In genomic region chr10:91208461-91208860, GRCm38 (mm10) we compare ENCODE assay signal across 10 mouse cellular contexts. TPM values are rescaled to one million over a fixed set of nuclear protein-coding genes. Genes with fewer than 3 reads are reported as not detected.
DNase-seq lines count a peak whose midpoint lies in the region; ATAC-seq and TF ChIP-seq lines count a peak whose summit lies in the region.
"Had no signal": no experiment of that assay in that cellular context is flagged by ENCODE, and none has a peak within 500 bp of the region (broad histone marks: within the 10 kb centered on the region; RNA-seq: fewer than 3 reads in every experiment).

No protein-coding gene starts in this region.

- 38% methylated on average over 9 of the region's 9 CpGs for WGBS in embryonic facial prominence, embryonic 15.5 days

- H3K4me1 ChIP-seq in embryonic facial prominence, embryonic 15.5 days: peaks cover 18% of the 10 kb centered on the region

- no peaks in the 10 kb centered on the region for H3K27me3 ChIP-seq in embryonic facial prominence, embryonic 15.5 days

- no peak overlapping the region for H3K27ac ChIP-seq in gastrocnemius, adult 2 months
- H3K27ac ChIP-seq in embryonic facial prominence, embryonic 15.5 days (replicated peaks): peak overlapping the region; percentile 78

- intact Hi-C loops in gastrocnemius, adult 2 months (cut with DNase I): no loop called here
- intact Hi-C loops in gastrocnemius, postnatal 36 days (cut with DNase I): no loop called here

- H3K4me3 ChIP-seq in gastrocnemius, adult 2 months: no peak overlapping the region
- no peak overlapping the region for H3K4me3 ChIP-seq in embryonic facial prominence, embryonic 15.5 days (replicated peaks)

- ATAC-seq in embryonic facial prominence, embryonic 15.5 days (ENCODE audit: insufficient number of reproducible peaks, low FRiP score, low TSS enrichment, low read depth): no peak; the same call in 1 of the 2 replicates
- ATAC-seq: inflammation-experienced regulatory T-cells, adult 6 months had no signal

- H3K36me3 ChIP-seq in embryonic facial prominence, embryonic 15.5 days: no peaks in the 10 kb centered on the region

- no peak for TF ChIP-seq CTCF in gastrocnemius, adult 2 months (IDR thresholded peaks at IDR 0.05)

- H3K4me2 ChIP-seq in embryonic facial prominence, embryonic 15.5 days (replicated peaks): 0 out of 2 replicates have a peak overlapping the region, but pooled peaks have one; percentile 17

- H3K9me3 ChIP-seq in embryonic facial prominence, embryonic 15.5 days (replicated peaks): no peaks in the 10 kb centered on the region

- DNase-seq in gastrocnemius, adult 2 months: peak; percentile 49
- DNase-seq in gastrocnemius, postnatal 36 days: no peak
- DNase-seq in NIH3T3 (ENCODE audit: low read depth): peak; percentile 56
- DNase-seq in heart, postnatal 4 days: peak; percentile 69
- DNase-seq in right cerebral cortex, postnatal 4 days: no peak
- no peak for DNase-seq in kidney, adult 18-20 months
- no peak for DNase-seq in cerebellum, adult 11-12 months
- DNase-seq: cerebellum, postnatal 25 days had no signal

- no peak overlapping the region for H3K9ac ChIP-seq in embryonic facial prominence, embryonic 15.5 days

RNA-seq across cellular contexts. Expression of gene Tmpo, which starts 27.3 kb away (rescaled TPM):
- 10 to 100 TPM; 62.2 to 83.0 TPM for total RNA-seq in gastrocnemius, adult 2 months (2021)
- total RNA-seq in gastrocnemius, postnatal 36 days (2021): 10 to 100 TPM; 52.2 to 57.4 TPM
- polyA plus RNA-seq in embryonic facial prominence, embryonic 15.5 days (2015; fragmentation: Nextera tagmentation; extraction: Ambion mirVana): 198 and 203 TPM in 2 replicates
- 100 to 1,000 TPM; 186 to 192 TPM for total RNA-seq in heart, postnatal 4 days (2021)

Comparison
In these comparisons a context has a peak if more than half of its experiments do, and no peak if none do; other contexts are left out.
1. DNase-seq: peak in gastrocnemius, adult 2 months (single experiment), NIH3T3 (single experiment) and heart, postnatal 4 days (single experiment); none in gastrocnemius, postnatal 36 days (0 of 2), right cerebral cortex, postnatal 4 days (single experiment), kidney, adult 18-20 months (single experiment) and cerebellum, adult 11-12 months (single experiment).